Mouse (Mus musculus) layer of hippocampus, adult 8-10 months (tissue): ENCODE results near the gene Kmt2e. TPM values are rescaled to one million over a fixed set of nuclear protein-coding genes. Genes with fewer than 3 reads are reported as not detected.
A peak's percentile ranks its signal among the peaks of the same experiment; 100 is the strongest.
"Not testable (repeated sequence)": the region's sequence is repeated elsewhere in the genome, so short reads cannot be mapped to it uniquely, and the experiment has no call there.

Source experiments
- DNase-seq, 2 experiments: peaks; one replicate each; pipeline ENCODE4 v3.0.0; 2022; ENCODE audit warnings: low spot score in 2 of 2
- total RNA-seq, 4 experiments: library from RNA; stranded (reverse); gene quantifications; 2 replicates each; pipeline ENCODE4 v1.2.4; 2022

The Kmt2e gene
- total RNA-seq, 4 experiments from 2014 or later, result 91.0 to 101 (median 96.8) TPM

GRCm38 (mm10) chr5:23431948-23432707 lies 2.1 kb upstream of the Kmt2e start:
- no peak for DNase-seq

- DNase-seq, result peak; percentile 99
Measured at GRCm38 (mm10) chr5:23432708-23433645, 1.3 kb upstream of the Kmt2e start.

- peak; percentile 59 to 65 for DNase-seq
Measured at GRCm38 (mm10) chr5:23434598-23435481, 599 bp downstream of the Kmt2e start.

GRCm38 (mm10) chr5:23435482-23436125 lies 1.4 kb downstream of the Kmt2e start:
- DNase-seq, result no peak

- no peak for DNase-seq
Measured at GRCm38 (mm10) chr5:23436735-23437134, 2.5 kb downstream of the Kmt2e start.

- DNase-seq, result no peak
Measured at GRCm38 (mm10) chr5:23439857-23440256, 5.6 kb downstream of the Kmt2e start.

GRCm38 (mm10) chr5:23440572-23440971 lies 6.3 kb downstream of the Kmt2e start:
- no peak for DNase-seq

- no peak for DNase-seq
Measured at GRCm38 (mm10) chr5:23441916-23442315, 7.7 kb downstream of the Kmt2e start.

GRCm38 (mm10) chr5:23444411-23444810 lies 10.2 kb downstream of the Kmt2e start:
- DNase-seq, result no peak

GRCm38 (mm10) chr5:23453561-23453960 lies 19.3 kb downstream of the Kmt2e start:
- not testable (repeated sequence) for DNase-seq

GRCm38 (mm10) chr5:23461688-23462087 lies 27.4 kb downstream of the Kmt2e start:
- DNase-seq, result no peak

- DNase-seq, result no peak
Measured at GRCm38 (mm10) chr5:23464247-23464646, 30.0 kb downstream of the Kmt2e start.

GRCm38 (mm10) chr5:23464743-23465142 lies 30.5 kb downstream of the Kmt2e start:
- DNase-seq, result no peak

GRCm38 (mm10) chr5:23466546-23466945 lies 32.3 kb downstream of the Kmt2e start:
- DNase-seq, result no peak

GRCm38 (mm10) chr5:23473098-23473873 lies 39.0 kb downstream of the Kmt2e start:
- DNase-seq, result no peak

GRCm38 (mm10) chr5:23483811-23484210 lies 49.6 kb downstream of the Kmt2e start:
- DNase-seq, result no peak

- DNase-seq, result no peak
Measured at GRCm38 (mm10) chr5:23489231-23489630, 55.0 kb downstream of the Kmt2e start.

- no peak for DNase-seq
Measured at GRCm38 (mm10) chr5:23490797-23491196, 56.6 kb downstream of the Kmt2e start.

- no peak for DNase-seq
Measured at GRCm38 (mm10) chr5:23496396-23496795, 62.2 kb downstream of the Kmt2e start.

- DNase-seq, result no peak
Measured at GRCm38 (mm10) chr5:23496933-23497332, 62.7 kb downstream of the Kmt2e start.
